Mouse (Mus musculus) neural tube, embryonic 10.5 days (tissue): ENCODE data around the gene Naa80.
"Not testable (repeated sequence)": the region's sequence is repeated elsewhere in the genome, so short reads cannot be mapped to it uniquely, and the experiment has no call there.

Source experiments
- DNase-seq: peaks from one replicate; pipeline ENCODE4 v3.0.0-alpha.2; 2017; ENCODE audit warnings: low spot score; ENCODE audit errors: extremely low spot score

Naa80 gene

DNA sequence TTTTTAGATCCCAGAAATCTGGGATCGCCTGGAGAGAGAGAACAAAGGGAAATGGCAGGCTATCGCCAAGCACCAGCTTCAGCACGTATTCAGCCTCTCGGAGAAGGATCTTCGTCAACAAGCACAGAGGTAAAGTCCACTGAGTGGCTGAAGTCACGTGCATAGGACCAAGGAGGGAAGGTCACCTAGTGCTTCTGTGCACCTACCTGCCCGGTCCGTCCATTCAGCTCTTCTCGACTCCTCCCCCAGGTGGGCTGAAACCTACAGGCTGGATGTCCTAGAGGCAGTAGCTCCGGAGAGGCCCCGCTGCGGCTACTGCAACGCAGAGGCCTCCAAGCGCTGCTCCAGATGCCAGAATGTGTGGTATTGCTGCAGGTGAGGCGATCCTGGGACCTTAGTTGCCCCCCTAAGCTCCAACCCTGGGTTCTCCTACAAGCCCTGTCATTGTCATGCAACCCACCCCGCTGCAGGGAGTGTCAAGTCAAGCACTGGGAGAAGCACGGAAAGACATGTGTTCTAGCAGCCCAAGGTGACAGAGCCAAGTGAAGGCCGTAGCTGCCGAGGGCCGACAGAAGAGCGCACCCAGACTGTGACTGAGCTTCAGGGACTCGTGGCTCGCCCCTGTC lies 28.1 kb upstream of the Naa80 start:
- DNase-seq: peak; percentile 51

DNA sequence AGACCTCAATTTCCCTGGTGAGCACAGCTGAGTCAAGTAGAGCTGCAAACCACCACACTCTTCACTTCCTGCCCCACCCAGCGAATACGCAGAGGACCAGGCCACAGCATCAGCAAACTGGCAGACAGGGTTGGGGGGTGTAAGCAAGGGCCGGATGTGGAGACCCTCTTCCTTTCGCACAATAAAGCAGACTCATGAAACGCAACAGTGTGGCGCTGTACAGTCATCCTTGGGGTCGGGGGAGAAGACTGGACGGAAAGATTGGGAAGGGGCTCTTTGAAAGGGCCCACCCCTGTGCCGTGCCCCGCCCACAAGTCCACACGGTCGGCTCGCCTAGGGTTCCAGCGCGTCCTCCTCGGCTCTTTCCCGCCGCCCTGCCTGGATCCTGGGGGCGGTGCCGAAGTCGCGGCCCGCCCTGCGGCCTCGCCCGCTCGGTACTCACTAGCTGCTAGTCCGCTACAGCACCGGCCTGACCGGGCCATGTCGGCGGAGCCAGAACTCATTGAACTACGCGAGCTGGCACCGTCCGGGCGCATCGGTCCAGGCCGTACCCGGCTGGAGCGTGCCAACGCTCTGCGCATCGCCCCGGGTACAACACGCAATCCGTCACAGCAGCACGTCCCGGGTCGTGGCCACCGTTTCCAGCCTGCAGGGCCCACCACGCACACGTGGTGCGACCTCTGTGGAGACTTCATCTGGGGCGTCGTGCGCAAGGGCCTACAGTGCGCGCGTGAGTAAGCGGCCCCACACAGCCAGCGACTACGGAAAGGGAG lies 27.4 kb upstream of the Naa80 start, which contains the start of gene Rassf1:
Rassf1 (plus strand) TSS at position 439 of the 773 bp plus-strand sequence.
- peak; percentile 73 for DNase-seq

DNA sequence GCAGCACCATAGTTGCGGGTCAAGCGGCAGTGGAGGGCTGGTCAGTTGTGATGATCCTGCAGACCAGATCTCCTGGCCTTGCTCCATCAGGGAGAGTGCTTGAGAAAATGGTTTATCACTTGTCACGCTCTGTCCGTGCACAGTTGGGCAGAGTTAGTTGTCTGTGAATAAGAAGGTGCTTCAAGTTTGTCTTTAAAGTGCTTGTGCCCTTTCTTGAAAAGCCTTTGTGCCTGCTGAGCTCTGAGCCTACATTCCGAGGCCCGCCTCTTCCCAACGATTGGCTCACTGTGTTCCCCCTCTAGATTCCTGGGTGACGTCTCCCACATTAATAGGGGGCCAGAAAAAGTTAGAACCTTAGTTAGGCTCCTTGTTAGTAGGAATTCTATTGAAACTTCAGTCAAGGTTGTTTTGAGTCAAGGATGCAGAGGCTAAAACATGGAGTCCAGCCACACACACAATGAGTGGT lies 26.8 kb upstream of the Naa80 start:
- no peak for DNase-seq

GRCm38 (mm10) chr9:107552690-107553393 lies 25.8 kb upstream of the Naa80 start:
- no peak for DNase-seq

- no peak for DNase-seq
These were observed 25.0 kb upstream of the Naa80 start for GRCm38 (mm10) chr9:107553541-107554318.

GRCm38 (mm10) chr9:107554319-107554825 lies 24.3 kb upstream of the Naa80 start:
- peak; percentile 94 for DNase-seq

- DNase-seq: no peak
These were observed 23.6 kb upstream of the Naa80 start for GRCm38 (mm10) chr9:107555031-107555457.

- no peak for DNase-seq
These were observed 23.0 kb upstream of the Naa80 start for GRCm38 (mm10) chr9:107555701-107556100.

- no peak for DNase-seq
These were observed 22.3 kb upstream of the Naa80 start for GRCm38 (mm10) chr9:107556346-107556745.

- DNase-seq: peak; percentile 94
These were observed 15.6 kb upstream of the Naa80 start, which contains the start of gene Tusc2 for GRCm38 (mm10) chr9:107563029-107563581. Gene Tusc2 (plus strand): TSS chr9:107563255.

- not testable (repeated sequence) for DNase-seq
These were observed 13.1 kb upstream of the Naa80 start for GRCm38 (mm10) chr9:107565556-107565955.

DNA sequence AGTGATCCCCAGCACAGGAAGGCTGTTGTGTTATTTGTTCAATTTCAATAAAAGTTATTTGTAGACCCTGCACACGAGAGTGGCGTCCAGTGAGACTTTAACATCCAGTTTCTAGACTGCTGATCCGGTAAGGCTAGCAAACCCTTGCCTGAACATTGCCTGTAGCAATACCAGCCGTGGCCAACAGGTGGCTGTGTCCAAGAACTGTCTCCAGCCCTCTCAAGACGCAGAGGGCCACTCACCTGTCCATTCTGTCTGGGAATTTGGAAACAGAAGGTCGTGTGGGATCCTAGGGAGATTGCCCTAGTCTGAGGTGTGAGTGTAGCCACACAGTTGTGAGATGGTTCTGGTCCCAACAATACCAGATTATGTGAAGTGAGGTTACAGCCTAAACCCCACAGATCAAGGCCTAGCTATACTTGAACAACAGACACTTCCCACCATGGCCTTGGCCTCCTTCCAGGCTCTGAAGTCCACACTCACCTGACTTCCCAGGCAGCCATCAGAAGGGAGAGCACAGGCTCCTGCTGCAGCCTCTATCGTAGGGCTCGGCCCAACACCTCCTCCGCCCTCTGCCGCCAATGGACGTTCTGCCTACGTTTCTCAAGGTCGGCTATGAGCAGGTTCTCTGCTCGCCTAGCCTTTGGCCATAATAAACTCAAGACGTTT lies 12.5 kb upstream of the Naa80 start:
- peak; percentile 86 for DNase-seq

DNA sequence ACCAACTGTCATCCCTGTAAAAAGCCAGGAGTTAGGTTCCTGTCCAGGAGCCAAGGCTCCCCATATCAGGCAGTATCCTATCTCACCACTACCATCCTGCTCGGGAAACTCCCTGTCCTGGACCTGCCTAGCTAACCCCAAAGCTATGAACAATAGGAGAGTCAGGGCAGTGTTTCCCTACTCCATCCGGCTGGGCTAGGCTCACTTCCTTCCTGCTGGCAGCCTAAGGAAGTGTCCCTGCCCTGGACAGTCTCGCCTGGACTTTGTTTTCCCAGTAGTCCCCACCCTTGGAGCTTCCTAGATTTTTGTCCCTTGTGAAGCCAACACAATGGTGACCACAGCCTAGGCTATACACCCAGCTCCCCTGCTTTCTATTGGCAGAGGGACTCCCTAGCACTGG lies 11.8 kb upstream of the Naa80 start:
- no peak for DNase-seq

DNA sequence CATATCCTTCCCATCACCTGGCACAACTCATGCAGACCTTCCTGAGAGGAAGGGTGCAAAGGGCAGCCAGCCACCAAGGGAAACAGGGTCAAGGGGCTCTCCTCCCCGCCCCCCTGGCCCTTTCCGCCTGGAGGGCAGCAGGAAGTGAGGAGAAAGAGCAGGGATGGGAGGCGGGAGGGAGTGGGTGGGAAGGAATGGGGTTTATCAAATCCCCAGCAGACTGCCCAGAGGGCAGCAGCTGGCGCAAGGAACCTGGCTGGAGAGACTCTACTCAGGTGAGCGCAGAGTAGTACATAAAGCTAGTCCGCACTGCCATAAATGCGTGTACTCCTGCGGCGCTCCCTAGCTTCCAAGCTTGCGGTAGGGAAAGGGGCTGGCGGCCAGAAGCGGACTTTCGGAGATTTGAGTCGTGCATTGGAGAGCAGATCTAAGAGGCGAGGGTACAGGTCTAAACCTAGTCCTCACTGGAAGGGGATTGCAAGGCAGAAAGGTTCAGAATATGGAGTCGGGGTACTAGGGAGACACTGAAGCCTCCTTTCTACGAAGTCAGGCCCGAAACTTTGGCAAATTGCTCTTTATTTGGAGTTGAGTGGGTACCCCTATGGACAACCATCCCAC lies 10.9 kb upstream of the Naa80 start, which contains the start of gene Hyal2:
Hyal2 (plus strand) TSS at position 244 of the 618 bp plus-strand sequence.
- DNase-seq: no peak

GRCm38 (mm10) chr9:107568331-107569261 lies 10.1 kb upstream of the Naa80 start:
- DNase-seq: peak; percentile 91

- no peak for DNase-seq
These were observed 9.4 kb upstream of the Naa80 start for GRCm38 (mm10) chr9:107569270-107569669.

DNA sequence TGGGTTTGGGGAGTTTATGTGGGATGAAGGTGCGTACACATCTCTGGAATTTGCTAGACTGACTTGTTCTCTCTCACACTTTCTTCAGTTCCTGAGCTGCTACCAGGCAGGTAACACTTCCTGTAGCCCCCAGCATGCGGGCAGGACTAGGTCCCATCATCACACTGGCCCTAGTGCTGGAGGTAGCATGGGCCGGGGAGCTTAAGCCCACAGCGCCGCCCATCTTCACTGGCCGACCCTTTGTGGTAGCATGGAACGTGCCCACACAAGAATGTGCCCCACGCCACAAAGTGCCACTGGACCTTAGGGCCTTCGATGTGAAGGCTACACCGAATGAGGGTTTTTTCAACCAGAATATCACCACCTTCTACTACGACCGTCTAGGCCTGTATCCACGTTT lies 8.7 kb upstream of the Naa80 start:
- DNase-seq: no peak

DNA sequence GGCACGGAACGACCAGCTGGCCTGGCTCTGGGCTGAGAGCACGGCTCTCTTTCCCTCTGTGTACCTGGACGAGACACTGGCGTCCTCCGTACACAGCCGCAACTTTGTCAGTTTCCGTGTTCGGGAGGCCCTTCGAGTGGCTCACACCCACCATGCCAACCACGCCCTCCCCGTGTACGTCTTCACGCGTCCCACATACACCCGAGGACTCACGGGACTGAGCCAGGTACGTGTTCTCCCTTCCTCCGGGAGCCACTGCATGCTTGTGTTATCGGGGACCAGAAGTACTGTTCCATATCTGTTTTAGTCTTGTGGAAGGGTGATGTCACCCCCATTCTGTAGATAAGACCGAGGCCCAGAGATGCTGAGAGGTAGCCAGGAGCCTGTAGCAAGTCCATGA lies 7.8 kb upstream of the Naa80 start:
- no peak for DNase-seq
